Mouse (Mus musculus): ENCODE measurements around the gene Cit. TPM values are rescaled to one million over a fixed set of nuclear protein-coding genes. Genes with fewer than 3 reads are reported as not detected.

Gene Cit
- total and polyA plus RNA-seq, 3 experiments = 44.1 to 126 (median 69.8) TPM

GRCm38 (mm10) chr5:116021552-116021951, 176.5 kb downstream of the Cit start:
- no peak for TF ChIP-seq CTCF (IDR thresholded peaks at IDR 0.05; ENCODE audit: low read depth, low read length)
- peak; percentile 97 for TF ChIP-seq TAL1 (conservative IDR thresholded peaks at IDR 0.05; ENCODE audit: low read depth, low read length)
- TF ChIP-seq POLR2AphosphoS5 (IDR thresholded peaks at IDR 0.05; ENCODE audit: insufficient replicate concordance, low read depth, low read length) = no peak
- Histone ChIP-seq H3K27me3 (ENCODE audit: insufficient read depth, low read length) (no peaks in the 10 kb centered on the region), H3K4me1 (ENCODE audit: insufficient read depth, low read depth, low read length) (peaks cover 72% of the 10 kb centered on the region), H3K36me3 (replicated peaks) (peaks cover 68% of the 10 kb centered on the region), H3K4me3 (ENCODE audit: low read depth, low read length) (peak overlapping the region; percentile 91), H3K9me3 (replicated peaks) (no peaks in the 10 kb centered on the region)
- DNase-seq (ENCODE audit: low spot score) (peak; percentile 83), ATAC-seq (ENCODE audit: extremely low read depth, insufficient number of reproducible peaks, low FRiP score, poor library complexity, severe bottlenecking) (peak; percentile 51)

DNA sequence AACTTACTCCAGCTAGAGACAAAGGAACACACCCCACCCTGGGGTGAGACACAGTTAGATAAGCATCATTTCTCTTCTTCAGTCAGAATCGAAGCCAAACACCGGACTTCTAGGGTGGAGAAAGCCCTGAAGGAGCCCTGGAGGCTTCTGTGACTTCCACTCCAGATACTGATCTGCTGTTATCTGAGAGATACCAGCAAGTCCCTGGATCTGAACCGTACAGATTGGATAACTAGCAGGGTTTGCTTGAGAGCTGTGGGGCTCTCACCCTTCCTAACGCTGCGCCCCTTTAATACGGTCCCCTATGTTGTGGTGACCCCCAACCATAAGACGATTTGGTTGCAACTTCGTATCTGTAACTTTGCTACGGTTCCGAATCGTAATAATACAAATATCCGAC, 177.1 kb downstream of the Cit start:
- Histone ChIP-seq H3K9me3 (replicated peaks) (no peaks in the 10 kb centered on the region), H3K27me3 (ENCODE audit: insufficient read depth, low read length) (no peaks in the 10 kb centered on the region), H3K4me1 (ENCODE audit: insufficient read depth, low read depth, low read length) (peaks cover 70% of the 10 kb centered on the region), H3K4me3 (ENCODE audit: low read depth, low read length) (peak overlapping the region; percentile 91), H3K36me3 (replicated peaks) (peaks cover 63% of the 10 kb centered on the region)
- ATAC-seq (ENCODE audit: extremely low read depth, insufficient number of reproducible peaks, low FRiP score, poor library complexity, severe bottlenecking) = peak; percentile 11
- TF ChIP-seq CTCF (IDR thresholded peaks at IDR 0.05; ENCODE audit: low read depth, low read length) = no peak
- no peak for TF ChIP-seq GATA2 (IDR thresholded peaks at IDR 0.05; ENCODE audit: borderline replicate concordance, low read depth, low read length)
- peak; percentile 49; the same call in 1 of the 2 replicates for TF ChIP-seq TAL1 (conservative IDR thresholded peaks at IDR 0.05; ENCODE audit: low read depth, low read length)
- DNase-seq (ENCODE audit: low spot score) = peak; percentile 38

DNA sequence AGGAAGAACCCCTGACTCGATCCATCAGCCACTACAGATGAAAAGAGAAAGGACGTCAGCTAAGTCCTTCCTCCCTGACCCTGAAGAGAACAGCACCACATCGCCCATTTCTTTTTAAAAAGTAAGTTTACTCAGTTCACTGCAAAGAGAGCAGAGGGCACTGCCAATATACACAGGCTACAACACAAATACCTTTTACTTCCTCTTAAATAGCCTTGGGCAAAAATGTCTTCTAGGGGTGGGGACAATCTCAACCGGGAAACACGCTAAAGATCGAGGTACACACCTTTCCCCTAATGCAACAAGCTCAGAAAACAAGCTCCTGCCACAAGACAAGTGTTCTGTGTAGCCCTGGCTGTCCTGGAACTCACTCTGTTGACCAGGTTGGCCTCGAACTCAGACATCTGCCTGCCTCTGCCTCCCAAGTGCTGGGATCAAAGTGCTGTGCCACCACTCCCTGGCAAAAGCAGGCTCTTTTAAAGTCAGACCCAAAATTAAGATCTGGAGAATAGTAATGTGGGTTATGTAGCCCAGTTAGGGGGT, 177.7 kb downstream of the Cit start:
- no peak for ATAC-seq (ENCODE audit: extremely low read depth, insufficient number of reproducible peaks, low FRiP score, poor library complexity, severe bottlenecking)
- TF ChIP-seq TAL1 (conservative IDR thresholded peaks at IDR 0.05; ENCODE audit: low read depth, low read length) (no peak), GATA1 (IDR thresholded peaks at IDR 0.05; ENCODE audit: borderline replicate concordance, low read length) (no peak), POLR2AphosphoS5 (IDR thresholded peaks at IDR 0.05; ENCODE audit: insufficient replicate concordance, low read depth, low read length) (no peak), CTCF (IDR thresholded peaks at IDR 0.05; ENCODE audit: low read depth, low read length) (no peak), GATA2 (IDR thresholded peaks at IDR 0.05; ENCODE audit: borderline replicate concordance, low read depth, low read length) (no peak)
- H3K4me1 ChIP-seq (ENCODE audit: insufficient read depth, low read depth, low read length) = peaks cover 68% of the 10 kb centered on the region
- no peak for DNase-seq (ENCODE audit: low spot score)
- H3K36me3 ChIP-seq (replicated peaks) = peaks cover 57% of the 10 kb centered on the region
- H3K9me3 ChIP-seq (replicated peaks) = no peaks in the 10 kb centered on the region
- no peaks in the 10 kb centered on the region for H3K27me3 ChIP-seq (ENCODE audit: insufficient read depth, low read length)
- H3K4me3 ChIP-seq (ENCODE audit: low read depth, low read length) = peak overlapping the region; percentile 91

DNA sequence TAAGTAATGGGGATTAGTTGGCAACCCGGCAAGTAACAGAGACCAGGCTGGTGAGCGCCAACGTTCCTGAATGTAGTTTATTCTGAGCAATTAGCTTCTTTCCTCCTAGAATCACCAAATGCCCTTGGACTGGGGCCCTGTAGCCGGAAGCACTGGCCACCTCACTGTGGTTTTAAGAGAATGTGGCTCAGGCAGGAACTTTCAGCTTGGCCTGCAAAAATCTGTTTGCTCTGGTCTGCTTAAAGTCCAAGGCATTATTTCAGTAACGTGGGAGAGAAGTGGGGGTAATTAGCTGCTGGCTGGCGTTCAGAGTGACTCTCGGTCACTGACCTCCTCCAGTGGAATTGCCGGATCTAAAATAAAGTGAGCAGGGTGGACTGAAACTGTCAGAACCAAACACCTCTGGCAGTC, 178.2 kb downstream of the Cit start:
- peaks cover 51% of the 10 kb centered on the region for H3K36me3 ChIP-seq (replicated peaks)
- DNase-seq (ENCODE audit: low spot score) (no peak), ATAC-seq (ENCODE audit: extremely low read depth, insufficient number of reproducible peaks, low FRiP score, poor library complexity, severe bottlenecking) (no peak)
- peak overlapping the region; percentile 91 for H3K4me3 ChIP-seq (ENCODE audit: low read depth, low read length)
- TF ChIP-seq CTCF (IDR thresholded peaks at IDR 0.05; ENCODE audit: low read depth, low read length) = no peak
- no peak for TF ChIP-seq GATA2 (IDR thresholded peaks at IDR 0.05; ENCODE audit: borderline replicate concordance, low read depth, low read length)
- TF ChIP-seq TAL1 (conservative IDR thresholded peaks at IDR 0.05; ENCODE audit: low read depth, low read length) = no peak
- no peak for TF ChIP-seq GATA1 (IDR thresholded peaks at IDR 0.05; ENCODE audit: borderline replicate concordance, low read length)
- no peak for TF ChIP-seq POLR2AphosphoS5 (IDR thresholded peaks at IDR 0.05; ENCODE audit: insufficient replicate concordance, low read depth, low read length)
- no peaks in the 10 kb centered on the region for H3K27me3 ChIP-seq (ENCODE audit: insufficient read depth, low read length)
- H3K9me3 ChIP-seq (replicated peaks) = no peaks in the 10 kb centered on the region
- peaks cover 68% of the 10 kb centered on the region for H3K4me1 ChIP-seq (ENCODE audit: insufficient read depth, low read depth, low read length)

DNA sequence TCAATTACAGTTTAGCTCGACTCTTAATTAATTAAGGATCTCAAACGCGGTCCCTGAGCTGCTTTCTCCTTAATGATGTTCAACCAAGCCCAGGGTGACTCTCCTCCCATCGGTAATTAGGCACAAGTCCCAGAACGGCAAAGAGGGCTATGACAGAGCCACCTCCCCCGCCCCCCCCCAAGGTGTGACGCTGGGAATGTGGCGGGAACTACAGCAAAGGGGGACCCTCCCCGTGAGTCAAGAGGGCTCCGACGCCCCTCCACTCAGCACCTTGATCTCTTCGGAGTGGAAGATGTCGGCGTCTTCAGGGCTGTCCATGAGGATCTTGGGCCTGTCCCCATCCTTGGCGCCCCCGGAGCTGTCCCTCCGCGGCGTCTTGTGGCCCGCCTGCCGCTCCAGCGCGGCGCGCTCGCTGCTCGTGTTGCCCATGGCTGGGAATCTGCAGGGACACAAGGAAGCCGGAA, 178.8 kb downstream of the Cit start:
- TF ChIP-seq CTCF (IDR thresholded peaks at IDR 0.05; ENCODE audit: low read depth, low read length) (no peak), TAL1 (conservative IDR thresholded peaks at IDR 0.05; ENCODE audit: low read depth, low read length) (no peak), GATA1 (IDR thresholded peaks at IDR 0.05; ENCODE audit: borderline replicate concordance, low read length) (no peak), GATA2 (IDR thresholded peaks at IDR 0.05; ENCODE audit: borderline replicate concordance, low read depth, low read length) (no peak), POLR2AphosphoS5 (IDR thresholded peaks at IDR 0.05; ENCODE audit: insufficient replicate concordance, low read depth, low read length) (no peak)
- Histone ChIP-seq H3K36me3 (replicated peaks) (peaks cover 45% of the 10 kb centered on the region), H3K4me3 (ENCODE audit: low read depth, low read length) (peak overlapping the region; percentile 91), H3K27me3 (ENCODE audit: insufficient read depth, low read length) (no peaks in the 10 kb centered on the region), H3K9me3 (replicated peaks) (no peaks in the 10 kb centered on the region), H3K4me1 (ENCODE audit: insufficient read depth, low read depth, low read length) (peaks cover 68% of the 10 kb centered on the region)
- DNase-seq (ENCODE audit: low spot score) = no peak
- no peak for ATAC-seq (ENCODE audit: extremely low read depth, insufficient number of reproducible peaks, low FRiP score, poor library complexity, severe bottlenecking)

DNA sequence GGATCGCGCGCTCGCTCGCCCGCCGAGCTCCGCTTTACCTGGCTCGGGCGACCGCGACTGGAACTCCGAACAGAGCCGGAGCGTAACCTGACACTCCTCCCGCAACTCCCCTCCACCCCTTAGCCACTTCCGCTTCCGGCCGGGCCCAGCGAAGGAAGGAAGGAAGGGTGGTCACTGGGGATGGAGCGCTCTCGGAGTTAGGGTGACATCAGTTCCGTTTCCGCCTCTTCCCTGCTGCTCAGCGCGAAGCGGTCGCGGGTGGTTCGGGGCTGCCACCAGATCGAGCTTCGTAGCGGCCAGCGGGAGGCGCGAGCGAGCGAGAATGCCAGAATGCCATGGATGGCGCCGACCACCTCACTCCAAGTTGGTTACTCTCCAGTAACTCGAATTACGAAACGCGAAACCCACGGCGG, 179.3 kb downstream of the Cit start, which contains the start of gene Prkab1:
Gene Prkab1 (minus strand): TSS at position 182 of the 413 bp plus-strand sequence.
- Histone ChIP-seq H3K4me1 (ENCODE audit: insufficient read depth, low read depth, low read length) (peaks cover 68% of the 10 kb centered on the region), H3K9me3 (replicated peaks) (no peaks in the 10 kb centered on the region), H3K4me3 (ENCODE audit: low read depth, low read length) (peak within 1 kb of the TSS; percentile 91), H3K27me3 (ENCODE audit: insufficient read depth, low read length) (no peaks in the 10 kb centered on the region), H3K36me3 (replicated peaks) (peaks cover 41% of the 10 kb centered on the region)
- TF ChIP-seq TAL1 (conservative IDR thresholded peaks at IDR 0.05; ENCODE audit: low read depth, low read length) (no peak), CTCF (IDR thresholded peaks at IDR 0.05; ENCODE audit: low read depth, low read length) (no peak), GATA2 (IDR thresholded peaks at IDR 0.05; ENCODE audit: borderline replicate concordance, low read depth, low read length) (no peak), POLR2AphosphoS5 (IDR thresholded peaks at IDR 0.05; ENCODE audit: insufficient replicate concordance, low read depth, low read length) (no peak), GATA1 (IDR thresholded peaks at IDR 0.05; ENCODE audit: borderline replicate concordance, low read length) (no peak)
- ATAC-seq (ENCODE audit: extremely low read depth, insufficient number of reproducible peaks, low FRiP score, poor library complexity, severe bottlenecking) (peak; percentile 56), DNase-seq (ENCODE audit: low spot score) (peak; percentile 91)

Measured in G1E (cell line).